Mouse (Mus musculus) layer of hippocampus, postnatal 10 days (tissue): ENCODE measurements around the gene Mfap4. TPM values are rescaled to one million over a fixed set of nuclear protein-coding genes. Genes with fewer than 3 reads are reported as not detected.
A peak's percentile ranks its signal among the peaks of the same experiment; 100 is the strongest.

Experiments used
- DNase-seq, 2 experiments: peaks; one replicate each; pipeline ENCODE4 v3.0.0; 2021; ENCODE audit warnings: low spot score in 2 of 2
- total RNA-seq, 2 experiments: library from RNA; stranded (reverse); gene quantifications; 2 replicates each; pipeline ENCODE4 v1.2.3; 2021

The Mfap4 gene
- total RNA-seq, 2 experiments from 2014 or later: 10.6 to 11.2 TPM

GRCm38 (mm10) chr11:61514953-61515352, 29.7 kb downstream of the Mfap4 start:
- DNase-seq: peak; percentile 53 to 57

GRCm38 (mm10) chr11:61517971-61518370, 32.7 kb downstream of the Mfap4 start:
- DNase-seq: no peak

GRCm38 (mm10) chr11:61518871-61519270, 33.6 kb downstream of the Mfap4 start:
- DNase-seq: no peak

DNA sequence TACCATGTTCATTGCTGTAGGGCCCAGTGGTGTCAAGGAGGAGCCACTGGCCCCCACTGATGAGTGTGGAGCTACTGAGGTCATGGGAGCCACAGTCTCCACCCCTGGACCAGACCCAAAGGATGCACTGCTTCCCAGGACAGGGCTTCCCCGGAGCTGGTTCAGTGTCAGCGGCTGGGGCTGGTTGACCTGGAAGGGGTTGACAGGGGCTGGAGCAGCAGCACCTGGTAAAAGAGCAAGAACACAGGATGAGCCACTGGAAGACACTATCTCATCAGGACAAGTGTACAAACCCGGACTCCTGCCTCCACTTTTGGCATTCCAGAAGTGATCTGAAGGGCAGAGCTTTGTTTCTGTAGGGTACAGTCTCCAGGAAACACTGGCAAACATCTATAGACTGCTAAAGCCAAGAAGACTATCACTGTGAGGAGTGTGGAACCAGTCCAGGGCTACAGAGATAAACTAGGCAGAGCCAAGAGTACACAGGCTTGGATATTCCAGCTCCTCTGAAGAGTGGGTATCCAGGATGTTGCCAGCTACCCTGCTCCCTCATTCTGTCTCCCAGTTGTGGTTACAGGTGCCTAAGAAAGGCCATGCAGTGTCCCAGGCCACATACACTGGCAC, 34.4 kb downstream of the Mfap4 start:
- DNase-seq: no peak

DNA sequence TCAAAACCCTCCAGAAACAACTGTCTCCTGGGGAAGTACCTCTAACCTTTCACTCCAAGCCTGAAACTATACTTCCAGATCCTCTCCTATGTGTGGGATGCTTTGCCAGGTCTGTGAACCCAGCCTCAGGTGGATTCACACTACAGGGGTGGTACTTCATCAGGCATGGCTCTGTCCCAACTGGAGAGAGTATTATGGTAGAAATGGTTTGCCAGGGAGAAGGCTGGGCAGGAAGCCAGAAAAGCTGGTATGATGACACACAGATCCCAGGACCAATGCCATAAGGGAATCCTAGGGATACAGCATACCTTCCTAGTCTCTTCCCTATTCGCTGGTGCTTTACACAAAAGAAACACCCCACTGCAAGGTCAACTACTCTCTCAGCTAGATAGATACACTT, 41.6 kb downstream of the Mfap4 start:
- DNase-seq: peak in 1 of 2 experiments; percentile 56

- DNase-seq: peak; percentile 41 to 59
Observed at GRCm38 (mm10) chr11:61529268-61529713, 44.1 kb downstream of the Mfap4 start.

DNA sequence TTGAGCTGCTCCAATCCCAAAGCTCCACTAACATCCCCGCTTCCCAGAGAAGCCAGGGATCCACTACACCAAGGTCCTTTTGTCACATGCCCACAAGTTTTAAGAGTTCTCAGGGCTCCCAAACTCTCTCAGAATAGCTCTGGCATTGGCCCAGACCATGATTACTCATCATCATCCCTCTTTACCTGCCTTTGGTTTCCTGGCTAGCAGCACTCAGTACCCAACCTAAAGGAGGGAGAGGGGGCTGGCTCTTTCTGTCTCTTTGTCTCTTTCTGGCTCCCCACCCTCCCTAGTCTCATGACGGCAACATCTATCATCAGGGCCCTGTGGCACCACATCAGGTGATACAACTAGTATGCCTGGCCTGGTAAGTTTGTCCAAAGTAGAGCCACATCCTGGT, 47.6 kb downstream of the Mfap4 start:
- no peak for DNase-seq

GRCm38 (mm10) chr11:61533571-61533970, 48.3 kb downstream of the Mfap4 start:
- no peak for DNase-seq

DNA sequence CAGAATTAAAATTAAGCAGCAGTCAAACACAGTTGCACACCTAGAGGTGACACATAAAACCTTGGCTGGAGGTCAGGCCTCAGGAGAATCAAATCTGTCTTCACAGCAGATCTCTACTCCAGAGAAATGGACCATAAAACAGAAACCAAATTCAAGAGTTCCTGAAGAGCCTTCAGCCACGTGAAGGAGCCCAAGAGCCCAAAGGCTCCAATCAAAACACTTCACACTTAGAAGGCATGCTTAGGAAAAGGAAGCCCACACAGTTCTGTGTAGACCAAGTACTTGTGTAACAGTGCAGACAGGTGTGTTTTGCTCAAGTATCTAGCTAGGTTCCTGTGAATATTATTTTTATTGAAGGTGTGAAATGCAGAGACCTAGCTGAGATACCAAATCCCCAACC, 50.3 kb downstream of the Mfap4 start:
- no peak for DNase-seq

DNA sequence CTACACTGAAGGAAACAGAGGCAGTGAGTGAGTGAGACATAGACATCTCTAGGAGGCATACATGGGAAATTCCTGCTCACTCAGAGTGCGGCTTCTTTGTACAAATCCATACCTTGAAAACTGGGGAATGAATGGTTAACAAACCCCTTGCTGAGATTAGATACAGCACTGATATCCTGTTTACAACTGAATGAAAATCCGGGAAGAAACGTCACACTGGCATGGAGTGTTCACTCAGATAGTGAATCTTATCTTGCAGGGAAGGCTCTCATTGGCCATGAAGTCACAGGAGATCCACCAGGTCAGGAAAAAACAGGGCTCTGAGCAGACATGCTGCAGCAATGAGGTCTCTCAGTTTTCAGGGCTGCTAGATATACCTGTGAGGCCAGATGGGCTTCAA, 51.7 kb downstream of the Mfap4 start:
- DNase-seq: no peak

DNA sequence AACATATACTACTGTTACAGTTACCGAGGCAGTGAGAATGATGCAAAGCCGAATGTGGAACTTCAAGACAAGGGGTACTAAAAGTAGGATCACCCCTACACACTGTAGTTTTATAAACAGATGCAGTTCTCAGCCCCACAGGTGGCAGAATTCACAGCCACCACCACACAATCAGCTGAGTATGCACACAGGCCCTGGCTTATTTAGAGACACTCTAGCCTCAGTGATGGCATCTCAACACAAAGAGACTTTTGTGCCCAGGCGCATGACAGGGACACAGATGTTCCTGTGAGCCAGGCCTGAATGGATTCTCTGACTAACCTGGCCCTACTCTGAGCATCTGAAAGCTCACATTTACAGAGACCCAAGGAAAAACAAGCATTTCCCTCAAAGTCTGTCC, 52.1 kb downstream of the Mfap4 start:
- DNase-seq: no peak

Other genes with a start within 250 kb of the Mfap4 start
- gene Aldh3a2, start 218.0 kb upstream of the Mfap4 start, total RNA-seq: 10 to 100 TPM; 53.5 to 58.7 TPM
- under 1 TPM; 0.30 to 0.40 TPM for gene Slc47a2, start 142.6 kb upstream of the Mfap4 start, total RNA-seq
- 1 to 10 TPM; 1.1 to 1.9 TPM for gene Slc47a1, start 107.1 kb upstream of the Mfap4 start, total RNA-seq
- 100 to 1,000 TPM; 201 to 230 TPM for gene Rnf112, start 31.3 kb upstream of the Mfap4 start, total RNA-seq
- 10 to 100 TPM; 46.0 to 51.1 TPM for gene Mapk7, start 9.0 kb downstream of the Mfap4 start, total RNA-seq
- 10 to 100 TPM; 30.8 to 34.2 TPM for gene B9d1, start 19.7 kb downstream of the Mfap4 start, total RNA-seq
- gene Epn2, start 94.3 kb downstream of the Mfap4 start, total RNA-seq: 100 to 1,000 TPM; 129 to 132 TPM
- gene Grap, start 167.8 kb downstream of the Mfap4 start, total RNA-seq: 10 to 100 TPM in 1 of 2 experiments, 1 to 10 TPM in 1; 9.6 to 10.4 TPM
- not detected for gene Fam83g, start 198.7 kb downstream of the Mfap4 start, total RNA-seq
- gene Slc5a10, start 235.4 kb downstream of the Mfap4 start, total RNA-seq: under 1 TPM in 1 of 2 experiments, not detected in 1; 0.69 TPM